Mouse (Mus musculus) layer of hippocampus, postnatal 14 days (tissue): ENCODE results near the gene Cideb. TPM values are rescaled to one million over a fixed set of nuclear protein-coding genes. Genes with fewer than 3 reads are reported as not detected.

Experiments used
- DNase-seq, 2 experiments: peaks; one replicate each; pipeline ENCODE4 v3.0.0; 2021 to 2022; ENCODE audit warnings: low spot score in 2 of 2, mixed read lengths in 1 of 2
- long read RNA-seq, 2 experiments: library from polyadenylated mRNA; stranded (forward); transcript quantifications; one replicate each; pipeline ENCODE4 v2.0.0; 2021
- total RNA-seq, 2 experiments: library from RNA; stranded (reverse); gene quantifications; 2 replicates each; pipeline ENCODE4 v1.2.3; 2021

The Cideb gene
- total RNA-seq: 1 to 10 TPM in 1 of 2 experiments, under 1 TPM in 1; 0.43 to 1.3 TPM
- long read RNA-seq, experiment 1: 0 reads
- long read RNA-seq, experiment 2: 0 reads

DNA sequence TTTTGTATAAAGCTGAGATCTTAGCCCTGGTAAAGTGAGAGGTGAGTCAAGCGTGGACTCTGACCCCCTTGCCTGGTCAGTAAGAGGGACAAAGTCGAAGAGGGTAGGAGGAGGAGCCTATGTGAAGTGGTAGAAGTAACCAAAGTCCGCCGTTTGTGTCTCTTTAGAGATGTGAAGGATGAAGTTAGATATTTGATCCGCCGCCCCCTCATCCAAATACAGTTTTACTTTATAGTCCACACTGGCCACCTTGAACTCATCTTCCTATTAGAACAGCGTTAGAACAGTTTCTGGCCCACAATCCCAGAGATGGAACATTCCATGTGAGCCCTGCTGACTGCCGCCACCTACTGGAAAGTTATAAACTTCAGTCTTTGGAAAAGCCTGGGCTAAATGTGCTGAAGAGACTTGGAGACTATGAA, at the start of gene Cideb:
Gene Cideb (minus strand): TSS at position 96 of the 422 bp plus-strand sequence.
- peak in 1 of 2 experiments; percentile 47 for DNase-seq

DNA sequence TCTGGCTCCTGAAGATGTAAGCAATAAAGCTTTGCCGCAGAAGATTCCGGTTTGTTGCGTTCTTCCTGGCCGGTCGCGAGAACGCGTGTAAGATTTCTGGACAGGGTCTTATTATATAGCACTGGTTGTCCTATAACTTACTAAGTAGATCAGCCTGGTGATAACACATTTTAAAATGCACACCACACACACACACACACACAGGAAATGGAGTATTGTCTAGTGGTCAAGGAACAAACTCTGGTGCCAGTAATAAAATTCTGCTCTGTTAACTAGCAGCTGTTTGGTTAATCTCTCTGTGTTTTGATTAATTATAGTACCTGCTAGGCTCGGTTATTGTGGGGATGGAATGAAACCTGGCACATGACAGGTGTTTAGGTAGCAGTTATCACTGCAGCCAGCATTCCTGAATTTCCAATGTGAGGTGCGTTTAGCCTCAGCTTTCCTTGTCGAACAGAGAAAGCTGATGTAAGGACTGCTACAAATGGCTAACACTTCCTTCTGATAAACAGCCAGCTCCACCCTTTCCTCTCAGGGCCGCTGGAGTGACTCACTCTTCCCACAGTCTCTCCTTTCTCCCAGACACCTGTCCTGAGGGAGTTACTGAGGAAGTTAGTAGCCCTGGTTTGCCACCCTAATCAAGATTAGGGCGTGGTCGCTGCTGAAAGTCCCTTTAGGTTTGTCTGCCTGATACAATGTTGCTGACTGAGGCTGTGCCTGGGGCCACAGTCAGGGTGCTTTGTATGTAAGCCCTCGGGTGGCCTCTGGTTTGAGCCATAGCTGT, 37.3 kb upstream of the Cideb start:
- no peak for DNase-seq

DNA sequence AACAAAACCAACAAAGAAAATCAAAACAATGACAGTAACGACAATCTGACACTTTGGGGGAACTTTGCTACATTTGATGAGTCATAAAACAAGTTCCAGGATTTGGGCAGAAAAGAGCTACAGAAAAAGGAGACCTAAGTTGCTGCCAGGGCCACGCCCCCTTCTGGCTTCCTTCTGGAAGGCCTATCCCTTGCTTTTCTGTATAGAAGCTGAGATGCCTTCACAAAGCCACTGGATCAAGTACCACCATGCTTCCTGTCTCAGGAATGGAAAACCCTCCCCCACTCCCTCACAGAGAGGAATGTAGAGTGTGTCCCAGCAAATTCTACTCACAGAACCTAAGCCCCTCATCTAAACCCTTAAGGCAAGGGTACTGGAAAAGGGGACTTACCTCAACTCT, 35.7 kb upstream of the Cideb start:
- DNase-seq: no peak

DNA sequence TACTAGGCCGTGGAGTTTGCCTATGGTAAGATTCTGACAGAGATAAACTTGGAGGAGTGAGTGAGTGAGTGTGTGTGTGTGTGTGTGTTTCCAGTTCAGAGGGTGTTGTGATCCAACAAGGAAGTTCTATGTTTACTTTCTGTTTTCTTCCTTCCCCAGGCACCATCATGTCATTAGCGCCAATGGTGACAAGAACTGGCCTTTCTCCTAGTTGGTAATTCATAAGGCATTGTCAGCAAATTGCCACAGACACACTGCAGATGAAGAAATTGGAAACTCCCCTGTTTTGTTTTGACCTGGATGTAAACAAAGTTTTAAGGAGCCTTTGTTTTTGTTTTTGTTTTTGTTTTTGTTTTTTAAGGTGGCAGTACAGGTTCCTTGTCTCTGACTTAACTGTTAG, 35.2 kb upstream of the Cideb start:
- DNase-seq: no peak

DNA sequence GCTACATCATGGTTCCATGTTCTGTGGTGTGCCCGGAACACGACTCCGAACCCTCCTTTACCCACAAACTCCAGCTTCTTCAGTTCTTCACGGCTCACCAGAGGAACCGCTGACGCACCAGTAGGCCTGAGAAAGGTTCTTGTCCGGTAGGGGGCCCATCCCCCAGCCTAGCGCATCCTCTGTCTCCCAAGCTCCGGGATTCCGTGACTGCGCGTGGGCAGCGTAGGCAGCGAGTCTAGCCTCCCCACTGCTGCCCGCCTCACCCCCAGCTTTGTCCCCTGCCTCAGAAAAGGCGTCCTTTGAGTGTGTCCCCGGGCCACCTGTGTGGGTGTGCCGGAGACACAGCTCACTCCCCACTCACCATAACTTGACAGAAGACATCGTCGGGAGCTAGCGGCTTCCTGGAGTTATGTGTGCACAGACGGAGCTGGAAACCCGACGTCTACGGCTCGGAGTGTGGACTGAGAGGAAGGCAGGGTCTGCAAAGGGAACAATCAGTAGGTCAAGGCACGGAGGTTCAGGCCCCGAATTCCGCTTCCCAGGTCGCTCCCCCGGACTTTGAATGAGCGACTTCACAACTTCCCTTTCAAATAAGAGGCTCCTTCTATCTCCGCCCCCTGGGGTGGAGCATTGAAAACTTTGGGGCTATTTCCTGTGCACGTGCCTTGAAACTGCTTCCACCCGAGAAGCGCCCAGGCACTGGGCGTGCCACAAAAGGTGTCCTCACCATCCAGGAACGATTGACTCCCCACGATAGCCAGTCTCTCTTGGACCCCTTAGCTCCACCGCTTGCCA, 30.2 kb upstream of the Cideb start, which contains the start of gene Ripk3:
Gene Ripk3 (minus strand): TSS at position 610 of the 795 bp plus-strand sequence.
- no peak for DNase-seq

DNA sequence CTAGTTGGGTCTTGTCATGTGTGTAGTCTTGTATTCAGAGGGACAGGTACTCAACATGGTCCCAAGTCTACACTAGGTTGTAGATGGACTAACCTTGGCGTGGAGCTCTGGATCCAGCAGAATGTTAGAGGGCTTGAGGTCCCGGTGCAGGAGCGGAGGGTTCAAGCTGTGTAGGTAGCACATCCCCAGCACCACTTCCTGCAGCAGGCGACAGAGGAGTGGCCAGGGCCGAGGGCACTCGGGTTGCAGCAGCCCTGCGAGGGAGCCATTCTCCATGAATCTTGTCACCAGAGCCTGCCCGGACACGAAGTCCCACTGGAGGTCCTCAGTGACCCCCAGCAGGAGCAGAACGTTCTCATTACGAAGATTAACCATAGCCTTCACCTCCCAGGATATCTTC, 29.5 kb upstream of the Cideb start:
- no peak for DNase-seq

DNA sequence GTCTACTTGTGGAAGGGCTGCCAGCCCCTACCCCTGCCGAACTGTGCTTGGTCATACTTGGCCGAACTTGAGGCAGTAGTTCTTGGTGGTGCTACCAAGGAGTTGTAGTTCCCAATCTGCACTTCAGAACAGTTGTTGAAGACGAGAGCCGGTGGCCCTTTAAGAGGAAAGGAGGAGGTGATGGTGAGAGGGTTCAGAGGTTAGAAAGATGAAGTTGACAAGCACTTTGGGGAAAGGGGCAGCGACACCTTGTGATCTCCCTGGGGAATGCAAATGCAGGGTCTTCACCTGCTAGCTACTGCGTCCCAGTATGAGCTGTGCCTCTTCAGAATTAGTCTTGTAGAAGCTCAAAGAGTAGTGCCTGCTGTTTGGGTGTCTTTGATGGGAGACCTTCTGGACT, 26.9 kb upstream of the Cideb start:
- no peak for DNase-seq

DNA sequence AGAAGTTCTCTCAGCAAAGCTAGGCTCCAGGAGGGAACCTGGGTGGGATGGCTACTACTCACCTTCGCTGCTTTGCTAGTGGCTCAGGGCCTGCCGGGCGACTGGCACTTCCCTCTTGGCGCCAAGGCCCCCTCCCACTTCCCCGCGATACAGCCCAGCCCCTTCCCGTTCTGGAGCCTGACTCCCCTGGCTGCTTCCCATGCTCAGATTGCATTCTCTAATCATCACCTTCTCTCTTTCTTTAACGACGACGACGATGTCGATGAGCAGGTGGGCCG, 25.6 kb upstream of the Cideb start, which contains the start of gene Adcy4:
Gene Adcy4 (minus strand): TSS at position 138 of the 278 bp plus-strand sequence.
- no peak for DNase-seq

DNA sequence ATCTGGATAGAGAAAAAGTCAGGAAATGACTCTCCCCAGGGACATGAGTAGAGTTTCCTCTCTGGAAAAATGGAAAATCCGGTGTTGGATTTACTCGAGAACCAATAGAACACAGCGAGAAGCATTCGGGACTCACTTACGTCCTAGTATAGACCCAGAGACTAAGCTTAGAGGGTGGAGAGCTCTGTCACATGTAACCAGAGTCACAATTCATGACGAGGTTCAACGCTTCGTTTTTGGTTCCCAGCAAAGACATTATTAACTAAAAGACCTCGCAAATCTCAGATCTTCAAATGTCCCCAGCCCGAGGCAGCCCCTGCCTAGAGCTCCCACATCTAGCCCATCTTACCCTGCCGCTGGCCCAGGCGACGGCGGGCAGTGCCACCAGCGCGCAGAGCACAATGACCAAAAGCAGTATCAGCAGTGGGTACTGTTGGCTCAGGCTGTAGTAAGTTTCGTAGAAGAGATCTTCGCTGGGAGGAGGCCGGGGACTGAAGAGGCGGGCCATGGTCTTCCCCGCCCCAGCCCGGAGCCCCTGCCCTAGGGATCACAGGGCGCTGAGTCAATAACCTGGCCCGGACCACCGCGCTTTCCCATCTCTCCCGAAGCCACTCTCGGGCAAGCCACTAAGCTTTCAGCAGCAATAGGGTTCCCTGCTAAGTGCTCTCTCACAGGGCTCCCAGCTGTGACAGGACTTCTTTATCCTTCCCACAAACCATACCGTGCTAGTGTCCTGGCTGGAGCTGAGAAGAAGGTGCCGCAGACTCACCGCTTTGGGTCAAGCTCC, 25.1 kb upstream of the Cideb start:
- DNase-seq: no peak

DNA sequence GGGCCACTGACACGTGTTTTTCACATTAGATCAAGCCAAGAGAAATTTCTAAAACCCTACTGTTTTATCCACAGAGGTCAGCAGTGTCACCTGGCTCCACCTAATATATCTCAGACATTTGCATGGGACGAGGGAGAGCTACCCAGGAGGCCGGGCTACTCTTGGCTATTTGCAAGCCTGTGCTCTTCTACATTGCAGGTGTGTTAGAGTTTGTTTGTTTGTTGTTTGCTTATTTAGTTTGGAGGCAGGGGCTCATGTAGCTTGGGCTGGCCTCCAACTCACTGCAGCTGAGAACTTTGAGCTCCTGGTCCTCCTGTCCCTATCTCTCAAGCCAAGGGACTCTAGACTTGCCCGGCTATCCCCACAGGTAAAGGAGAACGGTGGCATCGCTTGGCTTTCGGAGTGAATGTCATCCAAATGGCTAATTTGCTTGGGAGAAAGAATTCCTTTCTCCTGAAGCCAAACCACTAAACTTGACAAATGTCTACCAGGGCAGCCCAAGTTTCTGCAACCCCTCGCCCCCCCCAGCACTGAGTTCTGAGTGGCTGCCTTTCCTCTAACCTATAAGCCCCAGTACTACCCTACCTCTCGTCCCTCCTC, 24.2 kb upstream of the Cideb start:
- no peak for DNase-seq

DNA sequence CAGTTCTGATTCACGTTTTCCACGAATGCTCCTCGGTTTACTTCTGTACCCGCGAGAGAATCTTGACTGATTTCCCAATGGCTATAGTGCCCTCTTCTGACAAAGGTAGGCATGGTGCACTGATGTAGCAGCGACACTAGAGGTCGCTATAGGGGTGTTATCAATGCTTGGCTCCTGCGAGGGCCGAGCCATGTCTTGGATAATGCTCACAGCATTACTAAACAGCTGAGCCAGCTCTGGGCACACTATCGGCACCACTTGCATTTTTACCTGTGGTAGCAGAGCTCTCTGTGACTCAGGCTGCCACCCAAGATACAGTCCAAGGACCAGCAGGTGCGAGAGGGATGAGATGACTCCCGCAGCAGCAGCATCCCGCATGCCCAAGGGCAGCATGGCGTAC, 23.1 kb upstream of the Cideb start:
- peak in 1 of 2 experiments; percentile 62 for DNase-seq

DNA sequence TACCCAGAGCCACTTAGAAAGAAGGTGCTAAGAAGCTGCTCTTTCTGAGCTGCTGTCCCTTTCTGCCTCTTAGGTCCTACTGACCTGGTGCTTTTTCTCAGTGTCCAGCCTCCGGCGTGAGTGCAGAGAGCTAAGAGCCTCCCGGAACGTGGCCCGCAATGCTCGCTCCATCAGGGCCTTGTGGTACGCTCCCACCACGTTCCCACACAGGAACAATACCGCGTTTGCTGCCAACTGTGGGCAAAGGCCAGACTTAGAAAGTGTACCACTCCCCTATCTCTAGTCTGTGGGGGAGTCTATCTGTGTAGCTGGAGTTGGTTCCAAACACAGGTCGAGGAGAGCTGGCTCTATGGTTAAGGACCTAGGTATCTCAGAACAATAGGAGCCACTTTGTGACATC, 22.5 kb upstream of the Cideb start:
- no peak for DNase-seq

DNA sequence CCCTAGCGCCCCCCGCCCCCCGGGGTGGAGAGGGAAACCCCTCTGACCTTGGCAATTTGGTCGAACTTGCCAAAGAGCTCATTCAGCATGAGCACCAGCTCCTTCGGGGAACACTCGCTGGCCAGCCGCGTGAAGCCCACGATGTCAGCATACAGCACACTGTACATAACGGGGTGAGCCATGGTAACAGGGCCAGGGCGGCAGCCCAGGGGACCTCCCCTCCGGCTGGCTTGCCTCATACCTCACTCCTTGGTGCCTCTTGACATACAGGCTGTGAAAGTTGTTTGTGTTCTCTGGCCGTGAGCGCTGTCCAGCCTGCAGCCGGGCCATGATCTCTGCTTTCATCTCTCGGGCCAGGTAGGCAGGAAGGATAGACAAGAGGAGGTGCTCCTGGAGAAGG, 21.4 kb upstream of the Cideb start:
- no peak for DNase-seq

DNA sequence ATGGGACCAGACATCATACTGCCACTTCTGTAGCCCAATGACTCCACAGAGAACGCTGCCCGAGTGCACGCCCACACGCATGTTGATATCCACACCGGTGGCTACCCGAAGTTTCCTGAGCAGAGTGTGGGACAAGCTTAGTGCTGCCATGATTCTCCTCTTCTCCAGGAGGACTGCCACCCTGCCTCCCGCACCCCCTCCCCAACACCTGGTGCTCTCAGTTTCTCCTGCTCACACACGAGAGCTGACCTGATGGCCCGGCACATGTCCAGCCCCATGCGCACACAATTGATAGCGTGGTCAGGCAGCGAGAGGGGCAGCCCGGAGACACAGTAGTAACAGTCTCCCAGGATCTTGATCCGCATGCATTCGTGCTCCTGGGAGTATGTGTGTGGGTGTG, 20.4 kb upstream of the Cideb start:
- DNase-seq: no peak

DNA sequence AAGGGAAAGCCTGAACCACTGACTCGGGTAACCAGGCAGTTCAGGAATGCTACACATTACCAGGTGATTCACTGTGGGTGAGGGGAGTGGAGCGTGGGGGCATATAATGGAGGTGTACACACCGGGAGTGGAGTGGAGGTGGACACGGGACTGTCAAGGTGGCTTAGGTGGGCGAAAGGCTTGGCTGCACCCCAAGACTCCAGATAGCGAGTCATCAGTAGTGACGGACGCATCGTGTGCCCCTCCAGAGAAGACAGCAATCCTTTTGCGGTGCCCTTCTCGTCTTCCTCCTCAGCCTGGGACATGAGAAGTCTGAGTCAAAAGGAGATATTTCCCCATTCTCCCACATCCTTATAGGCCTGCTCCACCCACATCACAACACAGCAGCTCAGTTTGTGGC, 19.5 kb upstream of the Cideb start:
- no peak for DNase-seq

DNA sequence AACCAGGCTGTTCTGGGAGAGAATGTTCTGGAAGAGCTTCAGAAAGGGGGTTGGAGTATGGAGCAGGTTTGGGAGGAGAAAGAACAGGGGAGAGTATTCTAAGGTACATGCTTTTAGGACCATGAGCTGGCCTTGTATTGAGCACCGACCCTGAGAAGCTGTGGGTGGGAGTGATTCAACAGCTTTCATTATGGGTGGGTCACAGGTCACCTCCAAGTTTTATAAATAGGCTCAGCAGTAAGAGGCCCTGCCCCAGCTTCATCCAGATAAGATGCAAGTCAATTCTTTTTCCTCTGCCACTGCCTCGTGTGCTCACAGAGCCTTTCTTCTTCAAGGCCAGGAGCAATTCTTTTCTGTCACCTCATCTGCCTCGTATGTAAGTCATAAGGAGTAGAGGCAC, 18.9 kb upstream of the Cideb start:
- no peak for DNase-seq

DNA sequence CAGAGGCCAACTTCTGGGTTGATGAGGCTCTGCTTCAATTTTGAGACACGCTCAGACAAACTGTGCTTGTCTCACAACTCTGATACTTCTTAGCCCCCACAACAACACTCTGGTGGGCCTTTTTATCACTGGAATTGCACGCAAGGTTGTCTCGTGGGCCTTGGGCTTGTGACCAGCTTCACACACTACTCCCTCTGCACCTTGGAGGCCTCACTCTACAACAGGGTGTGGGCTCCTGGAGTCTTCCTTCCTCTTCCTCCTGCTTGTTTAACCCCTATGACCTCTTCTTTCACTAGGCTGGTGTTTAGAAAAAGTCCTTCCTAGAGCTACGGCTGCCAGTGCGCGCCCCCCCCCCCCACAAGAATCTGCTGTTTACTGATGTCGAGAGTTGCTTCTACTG, 18.5 kb upstream of the Cideb start:
- no peak for DNase-seq

DNA sequence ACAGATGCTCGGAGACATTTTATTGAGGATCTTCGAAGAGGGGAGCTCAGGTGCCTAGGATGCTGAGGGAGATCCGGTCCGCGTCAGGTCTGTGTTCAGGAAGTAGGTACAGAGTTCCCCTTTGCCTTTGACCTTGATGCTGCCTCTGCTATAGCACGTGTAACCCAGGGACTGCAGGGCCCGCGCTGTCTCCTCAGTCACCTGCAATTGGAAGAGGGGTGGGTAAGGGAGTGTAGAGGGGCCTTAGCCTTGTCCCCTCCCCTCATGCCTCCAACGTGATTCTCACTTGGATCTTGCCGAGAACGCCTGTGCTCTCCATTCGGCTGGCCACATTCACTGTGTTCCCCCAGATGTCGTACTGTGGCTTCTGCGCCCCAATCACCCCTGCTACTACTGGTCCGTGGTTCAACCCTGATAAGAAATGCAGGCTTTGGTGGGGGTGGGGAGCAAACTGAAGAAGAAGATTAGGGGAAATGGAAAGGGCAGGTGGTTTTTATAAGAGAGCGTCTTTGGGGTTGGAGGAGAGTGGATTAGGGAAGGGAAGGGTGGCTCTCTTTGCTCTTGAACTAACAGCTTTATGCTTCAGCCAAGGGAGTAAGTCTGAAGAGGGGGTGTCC, 10.9 kb upstream of the Cideb start:
- no peak for DNase-seq

DNA sequence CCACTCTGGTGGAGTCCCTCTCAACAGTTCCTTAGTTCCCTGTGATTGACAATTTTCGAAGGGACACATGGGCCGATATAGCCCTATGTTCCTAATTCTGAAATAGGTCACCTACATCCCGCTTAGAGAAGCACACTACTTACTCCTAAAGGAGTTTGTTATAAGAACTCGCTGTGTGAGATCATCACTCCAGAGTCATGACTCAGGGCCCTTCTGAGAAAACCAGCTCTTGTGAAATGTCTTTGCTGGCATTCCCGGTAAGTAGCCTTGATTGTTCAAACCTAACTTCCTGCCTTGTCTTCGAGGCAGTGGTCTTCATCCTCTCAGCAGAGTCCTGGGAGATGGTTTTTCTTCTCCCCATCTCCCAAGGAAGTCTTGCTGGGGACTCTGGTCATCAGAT, 10.3 kb upstream of the Cideb start:
- no peak for DNase-seq

DNA sequence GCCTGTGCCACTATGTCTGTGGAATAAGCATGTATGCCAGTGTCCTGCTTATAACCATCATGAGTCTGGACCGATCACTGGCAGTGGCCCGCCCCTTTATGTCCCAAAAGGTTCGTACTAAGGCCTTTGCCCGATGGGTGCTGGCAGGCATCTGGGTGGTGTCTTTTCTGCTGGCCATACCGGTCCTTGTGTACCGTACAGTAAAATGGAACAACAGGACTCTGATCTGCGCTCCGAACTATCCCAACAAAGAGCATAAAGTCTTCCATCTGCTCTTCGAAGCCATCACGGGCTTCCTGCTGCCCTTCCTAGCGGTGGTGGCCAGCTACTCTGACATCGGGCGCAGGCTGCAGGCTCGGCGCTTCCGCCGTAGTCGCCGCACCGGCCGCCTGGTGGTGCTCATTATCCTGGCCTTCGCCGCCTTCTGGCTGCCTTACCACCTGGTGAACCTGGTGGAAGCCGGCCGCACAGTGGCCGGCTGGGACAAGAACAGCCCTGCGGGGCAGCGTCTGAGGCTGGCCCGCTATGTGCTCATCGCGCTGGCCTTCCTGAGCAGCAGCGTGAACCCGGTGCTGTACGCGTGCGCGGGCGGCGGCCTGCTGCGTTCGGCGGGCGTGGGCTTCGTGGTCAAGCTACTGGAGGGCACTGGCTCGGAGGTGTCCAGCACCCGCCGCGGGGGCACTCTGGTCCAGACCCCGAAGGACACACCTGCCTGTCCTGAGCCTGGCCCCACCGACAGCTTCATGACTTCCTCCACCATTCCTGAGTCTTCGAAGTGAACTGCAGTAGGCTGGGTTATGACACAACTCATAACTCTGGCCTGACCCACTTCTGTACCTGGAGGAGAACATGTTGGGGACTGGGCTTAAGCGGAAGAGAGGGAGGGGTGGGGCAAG, 9.5 kb upstream of the Cideb start:
- no peak for DNase-seq
